Comparison of ENCODE assay signal across 8 mouse cellular contexts in genomic region chr11:4219317-4219751, GRCm38 (mm10). TPM values are rescaled to one million over a fixed set of nuclear protein-coding genes. Genes with fewer than 3 reads are reported as not detected.
DNase-seq lines count a peak whose midpoint lies in the region; ATAC-seq lines count a peak whose summit lies in the region.

No protein-coding gene starts in this region.

- H3K4me1 ChIP-seq in liver, embryonic 13.5 days (replicated peaks) = peaks cover 65% of the 10 kb centered on the region
- H3K4me1 ChIP-seq in forebrain, embryonic 13.5 days = peaks cover 11% of the 10 kb centered on the region

- intact Hi-C loops in gastrocnemius, postnatal 14 days (cut with DNase I; ENCODE audit: low total_unique reads) = loop anchor here (2.0 kb wide), 1 partner anchor 85 kb away; the partner anchor contains the start of gene Rnf215

- peak overlapping the region; percentile 79; the same call in 1 of the 2 replicates for H3K9ac ChIP-seq in liver, embryonic 13.5 days
- H3K9ac ChIP-seq in forebrain, embryonic 13.5 days = no peak overlapping the region

- peaks cover 22% of the 10 kb centered on the region for H3K27me3 ChIP-seq in liver, embryonic 13.5 days
- H3K27me3 ChIP-seq in forebrain, embryonic 13.5 days = peaks cover 28% of the 10 kb centered on the region

- no peak overlapping the region for H3K27ac ChIP-seq in liver, embryonic 13.5 days
- no peak overlapping the region for H3K27ac ChIP-seq in forebrain, embryonic 13.5 days

- no peak for ATAC-seq in liver, embryonic 13.5 days (ENCODE audit: low read depth)
- no peak for ATAC-seq in forebrain, embryonic 13.5 days

- H3K4me3 ChIP-seq in liver, embryonic 13.5 days (replicated peaks) = no peak overlapping the region
- no peak overlapping the region for H3K4me3 ChIP-seq in forebrain, embryonic 13.5 days

- 18% methylated on average over 2 of the region's 2 CpGs for WGBS in liver, embryonic 13.5 days (ENCODE audit: insufficient replicate concordance)
- 21% methylated on average over 2 of the region's 2 CpGs for WGBS in forebrain, embryonic 13.5 days

- no peaks in the 10 kb centered on the region for H3K9me3 ChIP-seq in liver, embryonic 13.5 days (replicated peaks)
- 0 out of 2 replicates have a peak, but pooled peaks cover 3% of the 10 kb centered on the region for H3K9me3 ChIP-seq in forebrain, embryonic 13.5 days (replicated peaks)

- DNase-seq in urinary bladder, postnatal 14 days (ENCODE audit: low spot score) = peak; percentile 83
- DNase-seq in urinary bladder, adult 2 months (ENCODE audit: low spot score) = no peak
- DNase-seq in cerebellum, adult 18-20 months = peak; percentile 68 to 70
- DNase-seq in gastrocnemius, postnatal 14 days = peak; percentile 77
- DNase-seq in kidney, postnatal 14 days = peak; percentile 90
- DNase-seq in liver, embryonic 13.5 days = no peak
- peak; percentile 83 for DNase-seq in right cerebral cortex, adult 2 months (ENCODE audit: low spot score in 2 of 2)

- peak overlapping the region; percentile 99 for H3K4me2 ChIP-seq in liver, embryonic 13.5 days
- H3K4me2 ChIP-seq in forebrain, embryonic 13.5 days = no peak overlapping the region

- peaks cover 10% of the 10 kb centered on the region for H3K36me3 ChIP-seq in liver, embryonic 13.5 days
- peaks cover 17% of the 10 kb centered on the region for H3K36me3 ChIP-seq in forebrain, embryonic 13.5 days (ENCODE audit: poor library complexity, severe bottlenecking)

RNA-seq across cellular contexts. Expression of gene Castor1, which starts 1.3 kb away (rescaled TPM):
- 19.7 and 19.8 TPM in 2 replicates for polyA plus RNA-seq in urinary bladder, adult 2 months (2012; rRNA removed)
- total RNA-seq in gastrocnemius, postnatal 14 days (2021) = 1 to 10 TPM; 4.3 to 8.9 TPM
- 1.9 and 2.1 TPM in 2 replicates for polyA plus RNA-seq in liver, embryonic 13.5 days (2015; fragmentation: Nextera tagmentation; extraction: Ambion mirVana)
- polyA plus RNA-seq in forebrain, embryonic 13.5 days (2015; fragmentation: Nextera tagmentation; extraction: Ambion mirVana) = 0.85 and 1.4 TPM in 2 replicates

RNA-seq across cellular contexts. Expression of gene Osm, which starts 16.9 kb away (rescaled TPM):
- polyA plus RNA-seq in urinary bladder, adult 2 months (2012; rRNA removed) = 0.28 and 0.39 TPM in 2 replicates
- total RNA-seq in gastrocnemius, postnatal 14 days (2021) = not detected
- polyA plus RNA-seq in liver, embryonic 13.5 days (2015; fragmentation: Nextera tagmentation; extraction: Ambion mirVana) = 0.51 and 0.60 TPM in 2 replicates
- not detected in 2 replicates for polyA plus RNA-seq in forebrain, embryonic 13.5 days (2015; fragmentation: Nextera tagmentation; extraction: Ambion mirVana)

RNA-seq across cellular contexts. Expression of gene Tbc1d10a, which starts 32.7 kb away (rescaled TPM):
- 92.5 and 137 TPM in 2 replicates for polyA plus RNA-seq in urinary bladder, adult 2 months (2012; rRNA removed)
- total RNA-seq in gastrocnemius, postnatal 14 days (2021) = 1 to 10 TPM; 5.3 to 5.4 TPM
- 6.0 and 6.2 TPM in 2 replicates for polyA plus RNA-seq in liver, embryonic 13.5 days (2015; fragmentation: Nextera tagmentation; extraction: Ambion mirVana)
- 23.4 and 23.7 TPM in 2 replicates for polyA plus RNA-seq in forebrain, embryonic 13.5 days (2015; fragmentation: Nextera tagmentation; extraction: Ambion mirVana)

RNA-seq across cellular contexts. Expression of gene Lif, which starts 38.0 kb away (rescaled TPM):
- 2.5 and 2.8 TPM in 2 replicates for polyA plus RNA-seq in urinary bladder, adult 2 months (2012; rRNA removed)
- total RNA-seq in gastrocnemius, postnatal 14 days (2021) = under 1 TPM; 0.24 to 0.45 TPM
- polyA plus RNA-seq in liver, embryonic 13.5 days (2015; fragmentation: Nextera tagmentation; extraction: Ambion mirVana) = 0.02 TPM in 1 of 2 replicates, not detected in the other
- polyA plus RNA-seq in forebrain, embryonic 13.5 days (2015; fragmentation: Nextera tagmentation; extraction: Ambion mirVana) = 0.04 TPM in 1 of 2 replicates, not detected in the other

RNA-seq across cellular contexts. Expression of gene Sf3a1, which starts 59.2 kb away (rescaled TPM):
- polyA plus RNA-seq in urinary bladder, adult 2 months (2012; rRNA removed) = 21.6 and 28.5 TPM in 2 replicates
- 10 to 100 TPM; 17.1 to 22.8 TPM for total RNA-seq in gastrocnemius, postnatal 14 days (2021)
- 23.5 and 32.9 TPM in 2 replicates for polyA plus RNA-seq in liver, embryonic 13.5 days (2015; fragmentation: Nextera tagmentation; extraction: Ambion mirVana)
- polyA plus RNA-seq in forebrain, embryonic 13.5 days (2015; fragmentation: Nextera tagmentation; extraction: Ambion mirVana) = 61.2 and 66.8 TPM in 2 replicates

Comparison
In these comparisons a context has a peak if more than half of its experiments do, and no peak if none do; other contexts are left out.
1. DNase-seq: peak in urinary bladder, postnatal 14 days (single experiment), cerebellum, adult 18-20 months (2 of 2), gastrocnemius, postnatal 14 days (single experiment), kidney, postnatal 14 days (single experiment) and right cerebral cortex, adult 2 months (2 of 2); none in urinary bladder, adult 2 months (single experiment) and liver, embryonic 13.5 days (single experiment).